Mouse (Mus musculus) G1E (cell line): Measurements from ENCODE around the gene Gpc6.

Experiments used
- CTCF ChIP-seq: IDR thresholded peaks from 2 replicates; pipeline ENCODE4 v1.5.1; 2012; ENCODE audit warnings: low read depth, low read length, inconsistent platforms, mixed read lengths
- GATA1 ChIP-seq: IDR thresholded peaks from 2 replicates; pipeline ENCODE4 v1.6.1; 2012; ENCODE audit warnings: borderline replicate concordance, low read length, inconsistent platforms, mixed read lengths
- GATA2 ChIP-seq: IDR thresholded peaks from 2 replicates; pipeline ENCODE4 v1.6.1; 2012; ENCODE audit warnings: low read depth, low read length, inconsistent platforms, borderline replicate concordance
- POLR2AphosphoS5 ChIP-seq: IDR thresholded peaks from 2 replicates; pipeline ENCODE4 v1.6.1; 2012; ENCODE audit warnings: low read depth, low read length, inconsistent platforms; ENCODE audit not compliant: insufficient replicate concordance
- TAL1 ChIP-seq: conservative IDR thresholded peaks from 2 replicates; pipeline ENCODE4 v1.6.1; 2012; ENCODE audit warnings: low read depth, low read length, inconsistent platforms, mixed read lengths

- TF ChIP-seq CTCF (no peak), GATA1 (no peak), POLR2AphosphoS5 (no peak), GATA2 (no peak), TAL1 (no peak)
These were observed 853.7 kb downstream of the Gpc6 start for GRCm38 (mm10) chr14:117778538-117779413.
